Mouse (Mus musculus) right cerebral cortex, postnatal 4 days (tissue): ENCODE data around the gene Iqsec3.

Source experiments
- DNase-seq: peaks from one replicate; pipeline ENCODE4 v3.0.0-alpha.2; 2022

The Iqsec3 gene

DNA sequence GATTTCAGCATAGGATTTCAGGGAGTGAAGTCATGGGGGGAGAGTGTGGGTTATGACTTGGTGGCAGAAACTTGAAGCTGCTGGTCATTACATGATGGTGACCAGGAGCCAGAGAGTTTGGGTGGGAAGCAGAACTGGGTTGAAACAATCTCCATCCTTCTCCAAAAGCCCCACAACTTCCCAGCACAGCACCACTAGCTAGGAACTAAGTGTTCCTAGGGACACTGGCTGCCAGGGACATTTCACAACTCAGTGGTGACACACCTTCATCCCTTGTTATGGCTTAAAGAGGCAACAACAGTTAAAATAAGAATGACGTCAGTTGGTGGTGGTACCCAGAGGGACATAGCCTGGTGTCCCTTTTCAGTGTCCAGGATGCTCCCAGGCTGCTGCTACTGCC is 117.4 kb downstream of the Iqsec3 start:
- no peak for DNase-seq

DNA sequence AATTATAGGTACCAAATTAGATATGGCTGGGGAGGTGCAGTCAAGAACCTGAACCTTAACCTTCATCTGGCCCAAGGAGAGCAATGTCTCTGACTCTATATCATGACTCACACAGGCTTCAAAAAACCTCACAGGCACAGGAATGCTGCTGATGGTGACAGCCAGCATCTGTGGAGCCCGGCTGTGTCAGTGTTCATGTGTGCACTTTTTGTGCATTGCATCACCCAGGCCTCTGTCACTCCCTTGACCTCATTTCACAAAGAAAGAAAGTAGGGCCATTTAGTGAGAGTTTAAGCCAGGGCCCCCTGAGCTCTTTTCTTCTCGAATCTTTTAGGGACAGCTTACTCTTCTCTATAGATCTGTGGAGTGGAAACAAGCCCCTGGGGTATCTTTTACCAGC is 121.2 kb downstream of the Iqsec3 start:
- no peak for DNase-seq

DNA sequence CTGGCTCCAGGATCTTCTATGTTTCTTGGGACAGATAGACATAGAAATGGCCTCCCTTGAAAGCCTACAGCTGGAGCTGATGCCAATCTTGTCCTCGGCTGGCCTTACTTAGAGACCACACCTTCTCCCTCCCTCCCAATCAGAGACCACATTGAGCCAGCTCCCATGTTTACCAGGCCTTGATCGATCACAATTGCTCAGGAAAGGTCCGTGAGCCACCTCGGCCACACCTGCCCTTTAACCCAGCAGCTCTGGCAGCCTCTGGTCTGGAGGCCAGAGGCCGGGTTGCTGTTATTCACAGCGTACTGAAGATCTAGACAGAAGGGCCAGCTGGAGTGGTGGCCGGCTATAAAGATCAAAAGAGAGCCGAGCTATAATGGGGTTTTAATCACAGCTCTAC is 127.0 kb downstream of the Iqsec3 start:
- DNase-seq = no peak

DNA sequence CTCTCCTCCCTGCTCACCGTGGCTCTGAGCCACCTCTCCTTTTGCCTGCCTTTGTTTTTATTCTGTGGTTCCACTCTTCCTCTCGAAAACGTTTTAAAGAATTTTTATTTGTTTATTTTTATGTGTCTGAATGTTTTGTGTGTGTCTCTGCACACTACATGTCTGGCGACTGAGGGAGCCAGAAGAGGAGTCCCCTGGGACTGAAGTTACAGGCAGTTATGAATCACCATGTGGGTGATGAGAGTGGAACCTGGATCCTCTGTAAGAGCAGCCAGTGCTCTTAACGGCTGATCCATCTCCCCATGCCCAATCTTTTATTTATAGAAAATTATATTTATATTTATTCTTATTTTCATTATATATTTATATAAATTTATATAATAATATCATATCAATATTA is 129.1 kb downstream of the Iqsec3 start:
- DNase-seq = no peak

DNA sequence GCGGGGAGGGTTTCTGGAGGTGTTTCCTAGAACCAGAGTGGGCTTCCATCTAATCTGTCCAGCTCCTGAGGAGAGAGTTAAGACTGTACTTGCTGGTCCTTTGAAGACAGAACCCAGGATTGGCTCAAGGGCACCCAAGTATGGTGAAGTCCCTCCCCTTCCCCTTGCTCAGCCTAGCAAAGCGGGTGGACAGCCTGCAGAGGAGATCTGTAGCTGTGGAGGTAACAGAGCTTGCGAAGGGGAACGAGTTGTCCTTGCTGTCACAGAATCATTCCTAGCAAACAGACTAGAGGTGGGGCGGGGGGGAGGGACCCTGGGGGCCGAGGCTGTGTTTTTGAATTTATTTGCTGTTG is 129.7 kb downstream of the Iqsec3 start:
- no peak for DNase-seq

DNA sequence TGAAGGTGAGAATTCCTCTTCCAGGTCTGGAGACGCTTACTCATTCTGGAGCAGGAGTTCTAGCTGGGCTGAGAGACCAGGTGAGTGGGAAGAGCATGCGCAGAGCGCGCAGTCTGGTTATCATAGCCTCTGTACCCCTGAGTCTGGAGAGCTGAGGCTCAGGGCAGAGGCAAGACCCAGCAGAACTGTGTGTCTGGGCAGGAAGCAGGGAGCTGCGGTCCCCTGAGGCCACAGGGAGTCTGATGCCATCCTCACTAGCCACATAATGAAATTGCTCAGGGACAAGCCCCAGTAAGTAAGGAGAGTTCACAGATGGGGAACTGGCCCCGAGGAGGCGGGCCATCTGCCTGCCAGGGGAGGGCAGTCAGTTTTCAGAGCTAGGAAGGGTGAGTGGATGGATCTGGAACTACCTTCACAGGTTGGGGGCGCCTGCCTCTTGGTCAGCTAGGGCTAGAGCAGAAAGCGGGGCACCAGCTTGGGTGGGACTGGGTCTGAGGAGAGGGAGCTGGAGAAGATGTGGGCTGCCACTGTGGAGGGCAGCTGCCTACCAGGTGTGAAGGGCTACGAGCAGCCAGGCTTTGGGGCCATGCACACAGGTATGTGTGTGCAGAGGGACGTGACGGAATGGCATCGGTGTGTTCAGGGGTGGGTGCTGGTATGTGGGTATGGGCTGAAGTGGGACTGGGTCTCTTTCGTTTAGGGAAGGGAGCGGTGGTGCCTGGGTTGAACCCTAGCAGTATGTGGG is 130.3 kb downstream of the Iqsec3 start, which contains the start of gene Slc6a12:
Slc6a12 (plus strand) TSS at position 51 of the 745 bp plus-strand sequence.
- no peak for DNase-seq

DNA sequence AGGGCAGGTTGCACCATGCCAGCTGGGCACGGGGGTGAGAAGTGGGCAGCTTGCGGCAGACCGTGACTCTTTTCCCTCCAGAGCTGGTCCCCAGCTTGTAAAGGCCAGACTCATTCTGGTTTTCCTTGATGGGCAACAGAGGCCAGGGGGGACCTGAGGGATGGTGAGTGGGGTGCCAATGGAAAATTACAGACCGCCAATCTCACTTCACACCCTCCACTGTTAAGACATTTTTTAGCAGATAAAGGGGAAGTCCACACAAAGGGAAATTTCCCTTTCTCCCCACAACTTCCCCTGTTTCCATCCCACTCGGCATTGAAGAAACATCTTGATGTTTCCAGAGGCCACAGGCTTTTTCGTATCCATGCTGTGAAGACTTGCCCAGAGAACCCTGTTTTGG is 131.8 kb downstream of the Iqsec3 start:
- no peak for DNase-seq

DNA sequence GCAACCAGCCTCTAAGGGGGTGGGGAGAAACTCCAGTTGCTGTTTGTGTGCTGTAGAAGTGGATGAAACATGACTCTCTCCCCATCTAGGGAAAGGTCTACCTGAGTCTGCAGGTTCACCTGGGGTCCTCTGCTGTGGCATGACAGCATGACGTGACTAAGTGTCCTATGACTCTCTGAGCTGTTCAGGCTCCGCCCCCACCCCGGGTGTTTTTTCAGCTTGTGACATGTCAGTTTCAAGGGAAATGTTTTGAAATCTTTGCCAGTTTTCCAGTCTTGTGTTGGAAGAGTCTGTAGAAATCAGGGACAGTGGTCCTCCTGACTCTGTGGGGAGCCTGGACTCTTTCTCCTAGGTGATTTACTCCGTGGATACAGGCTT is 135.0 kb downstream of the Iqsec3 start:
- no peak for DNase-seq

DNA sequence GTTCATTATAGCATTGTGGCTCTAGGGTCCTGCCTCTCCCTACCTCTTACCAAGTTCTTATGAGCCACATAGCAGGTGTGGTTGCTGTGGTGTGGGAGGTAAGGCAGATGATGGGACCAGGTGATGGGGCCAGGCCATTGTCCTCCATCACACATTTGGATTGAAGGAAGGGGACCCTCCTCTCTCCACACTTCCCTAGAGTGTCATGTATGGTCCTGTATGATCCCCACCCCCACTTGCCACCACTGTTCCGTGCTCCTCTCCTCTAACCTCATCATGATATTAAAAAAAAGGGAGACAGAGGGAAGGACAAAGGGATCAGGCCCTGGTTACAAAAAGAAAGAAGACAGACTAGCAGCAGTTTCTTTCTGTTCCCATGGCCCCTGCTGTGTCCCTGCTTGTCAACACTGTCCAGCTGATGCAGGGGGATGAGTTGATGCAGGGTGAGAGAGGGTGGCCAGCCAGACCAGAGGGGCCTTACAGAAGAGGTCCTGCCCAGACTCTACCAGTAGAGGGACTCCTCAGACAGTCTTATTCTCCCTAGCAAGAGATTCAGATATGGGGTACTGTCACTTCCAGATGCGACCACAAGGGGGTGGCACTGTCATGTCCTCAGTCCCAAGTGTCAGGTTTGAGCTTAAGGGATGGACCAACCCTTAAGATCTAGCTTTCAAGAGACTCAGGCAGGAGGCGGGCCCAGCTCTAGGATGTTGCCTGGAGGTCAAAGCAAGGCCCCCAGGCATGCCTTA is 135.5 kb downstream of the Iqsec3 start:
- peak; percentile 81 for DNase-seq

DNA sequence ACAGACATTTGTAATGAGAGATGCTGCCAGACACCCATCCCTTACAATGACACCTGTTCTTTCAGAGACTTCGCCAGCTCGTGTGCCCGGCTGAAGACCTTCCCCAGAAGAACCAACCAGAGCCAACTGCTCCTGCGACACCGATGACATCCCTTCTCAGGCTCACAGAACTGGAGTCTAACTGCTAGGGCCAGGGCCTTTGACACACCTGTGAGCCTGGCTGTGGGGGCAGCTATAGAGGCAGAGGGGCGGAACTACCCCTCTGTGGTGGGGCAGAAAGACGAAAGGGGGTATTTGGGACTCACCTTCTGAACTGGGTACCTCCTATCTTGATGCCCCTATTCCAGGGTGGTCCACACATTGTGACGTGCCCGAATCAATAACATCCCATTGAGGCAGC is 136.2 kb downstream of the Iqsec3 start:
- no peak for DNase-seq

DNA sequence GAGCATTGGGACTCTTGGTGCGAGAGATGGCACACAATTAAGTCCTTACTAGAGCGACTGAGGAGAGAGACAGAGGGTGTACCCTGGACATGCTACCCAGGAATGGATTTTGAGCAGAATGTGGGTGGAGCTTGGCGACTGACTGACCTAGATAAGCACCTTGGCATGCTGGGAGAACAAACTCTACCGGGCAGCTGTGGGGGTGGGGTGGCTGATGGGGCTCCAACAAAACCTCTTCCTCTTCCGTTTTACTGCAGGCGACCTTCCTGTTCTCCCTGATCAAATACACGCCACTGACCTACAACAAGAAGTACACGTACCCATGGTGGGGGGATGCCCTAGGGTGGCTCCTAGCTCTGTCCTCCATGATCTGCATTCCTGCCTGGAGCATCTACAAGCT is 136.9 kb downstream of the Iqsec3 start:
- no peak for DNase-seq

DNA sequence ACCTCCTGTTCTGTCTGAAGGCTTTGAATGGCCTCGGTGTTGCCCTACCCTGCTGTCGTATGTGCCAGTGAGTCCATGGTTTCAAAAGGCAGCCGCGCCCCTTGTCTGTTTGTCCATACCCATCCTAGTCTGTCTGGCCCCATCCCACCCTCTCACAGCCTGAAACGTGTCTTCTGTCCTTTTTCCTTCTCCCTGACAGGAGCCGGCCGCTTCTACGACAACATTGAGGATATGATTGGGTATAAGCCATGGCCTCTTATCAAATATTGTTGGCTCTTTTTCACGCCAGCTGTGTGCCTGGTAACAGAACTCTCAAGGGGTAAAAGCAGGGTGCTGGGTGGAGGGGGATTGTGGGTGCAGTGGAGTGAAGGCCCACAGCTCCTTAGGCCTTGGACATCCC is 137.6 kb downstream of the Iqsec3 start:
- DNase-seq = no peak

DNA sequence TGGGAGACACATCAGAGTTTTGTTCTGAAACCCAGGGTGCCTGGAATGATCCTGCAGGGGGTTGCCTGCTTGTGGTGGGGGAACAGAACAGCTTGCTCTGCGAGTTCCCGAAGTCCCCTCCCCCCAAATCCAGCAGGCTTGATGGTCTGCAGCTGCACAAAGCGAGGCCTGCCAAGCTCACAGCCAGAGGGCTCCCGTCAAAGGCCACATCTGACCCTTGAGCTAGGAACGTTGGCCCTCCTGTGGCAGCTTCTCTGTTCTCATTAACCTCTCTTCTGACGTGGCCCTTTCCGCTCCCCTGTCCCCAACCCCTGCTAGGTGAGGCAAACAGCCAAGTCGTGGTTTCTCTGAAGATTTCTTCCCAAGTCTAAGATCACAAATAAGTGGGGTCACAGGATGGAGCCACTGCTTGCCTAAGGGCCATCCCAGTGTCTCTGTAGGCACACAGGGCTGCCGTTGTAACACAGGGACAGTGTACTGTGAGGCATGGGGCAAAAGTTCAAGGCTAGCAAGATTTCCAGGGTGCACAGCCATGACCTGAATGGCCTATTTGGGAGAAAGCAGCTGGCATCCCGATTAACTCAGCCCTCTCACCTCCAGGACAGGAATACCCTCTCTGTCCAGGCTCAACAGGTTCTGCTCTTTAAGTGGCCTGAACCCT is 143.5 kb downstream of the Iqsec3 start:
- peak; percentile 26 for DNase-seq

DNA sequence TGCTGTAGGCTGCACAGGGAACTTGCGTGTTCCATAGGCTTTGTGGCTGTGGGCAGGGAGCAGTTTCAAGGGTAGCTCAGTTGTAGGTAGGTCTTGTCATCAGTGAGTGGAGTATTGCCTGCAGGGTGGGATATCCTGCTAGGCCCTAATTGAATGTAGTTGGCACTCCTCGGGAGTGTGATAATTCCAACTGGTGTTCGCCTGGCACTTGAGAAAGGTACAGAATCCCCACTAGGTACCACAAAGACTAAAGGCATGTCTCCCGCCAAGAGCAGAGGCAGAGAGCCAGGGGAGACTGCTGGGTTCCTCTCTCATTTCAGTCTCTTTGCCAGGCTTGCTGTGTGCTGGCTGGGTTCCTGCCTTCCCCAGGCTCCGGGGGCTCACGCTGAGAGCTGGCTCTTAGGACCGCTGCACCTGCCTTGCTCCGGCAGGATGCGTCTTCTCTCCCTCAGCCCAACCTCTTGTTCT is 145.0 kb downstream of the Iqsec3 start:
- DNase-seq = peak; percentile 66

DNA sequence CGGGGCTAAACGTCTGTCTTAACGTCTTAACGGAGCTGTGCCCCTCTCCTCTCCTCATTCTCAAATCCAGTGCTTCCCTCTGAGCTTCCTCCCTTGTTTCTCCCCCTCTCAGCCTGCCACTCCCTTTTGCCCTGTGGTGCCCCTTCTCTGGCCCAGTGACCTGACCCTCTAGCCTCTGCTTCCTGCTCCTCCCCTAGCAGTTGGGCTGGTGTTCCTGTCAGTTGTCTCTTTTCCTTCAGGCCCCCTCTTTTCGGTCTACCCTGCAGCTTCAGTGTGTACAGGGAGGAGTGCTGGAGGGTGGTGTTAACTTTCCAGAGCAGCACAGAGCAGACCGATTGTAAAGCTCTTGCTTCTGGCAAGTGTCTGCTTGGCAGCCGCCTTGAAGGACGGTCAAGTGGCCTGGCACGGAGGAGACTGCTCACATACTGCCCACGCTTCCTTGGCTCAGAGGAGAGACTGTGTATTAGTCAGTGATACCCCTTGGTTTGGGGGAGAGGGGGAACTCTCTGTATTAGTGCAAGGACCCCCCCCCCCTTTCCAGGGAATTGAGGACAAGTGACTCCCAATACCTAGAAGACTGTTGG is 146.9 kb downstream of the Iqsec3 start:
- no peak for DNase-seq

DNA sequence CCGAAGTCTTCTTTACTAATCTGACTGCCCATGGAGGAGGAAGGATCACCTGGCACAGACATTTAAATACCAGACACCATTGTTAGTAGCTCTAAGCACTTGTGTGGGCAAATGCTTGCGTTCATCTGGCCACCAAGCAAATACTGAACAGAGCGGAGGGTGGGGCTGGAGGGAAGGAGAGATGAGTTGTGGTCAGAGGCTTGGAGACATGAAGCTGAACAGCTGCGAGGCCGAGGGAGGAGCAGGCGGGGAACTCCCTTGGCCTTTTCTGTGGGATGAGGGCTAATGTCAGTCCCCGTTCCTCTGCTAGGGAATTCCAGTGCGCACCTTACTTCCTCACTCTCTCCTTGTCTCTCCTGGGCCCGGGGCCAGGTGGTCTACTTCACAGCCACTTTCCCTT is 147.7 kb downstream of the Iqsec3 start:
- no peak for DNase-seq

DNA sequence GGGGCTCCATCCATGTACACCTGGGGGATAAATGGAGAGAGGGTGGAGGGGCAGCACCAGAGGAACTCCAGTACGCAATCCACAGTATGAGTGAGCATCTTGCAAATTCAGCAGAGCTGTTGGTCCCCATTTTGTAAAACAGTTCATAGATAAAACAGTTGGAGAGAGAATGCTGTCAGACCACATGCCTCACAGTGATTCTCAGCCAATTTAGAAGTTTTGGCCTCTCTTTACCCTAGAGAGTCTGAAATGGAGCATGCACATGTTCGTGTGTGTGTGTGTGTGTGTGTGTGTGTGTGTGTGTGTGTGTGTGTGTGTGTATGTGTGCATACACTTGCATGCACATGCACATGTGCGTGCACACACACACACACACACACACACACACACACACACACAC is 148.2 kb downstream of the Iqsec3 start:
- DNase-seq = no peak
